Mouse (Mus musculus) olfactory bulb, adult 2 months (tissue): ENCODE measurements at regions not wholly inside any gene's neighbourhood (a gene's known extent, or its start where the extent isn't known, plus 50 kb on each side); places are given as distances from the start of the nearest gene placed in this dataset.

Source experiments
- CTCF ChIP-seq: fragments of 200-500 bp; IDR thresholded peaks from 2 replicates; pipeline ENCODE4 v1.5.1; 2012; ENCODE audit warnings: low read depth, mild to moderate bottlenecking, low read length, moderate library complexity; ENCODE audit not compliant: insufficient read depth
- POLR2A ChIP-seq: fragments of 200-500 bp; IDR thresholded peaks from 2 replicates; pipeline ENCODE4 v1.6.1; 2012; ENCODE audit warnings: mild to moderate bottlenecking, low read depth, low read length, moderate library complexity; ENCODE audit not compliant: insufficient read depth

DNA sequence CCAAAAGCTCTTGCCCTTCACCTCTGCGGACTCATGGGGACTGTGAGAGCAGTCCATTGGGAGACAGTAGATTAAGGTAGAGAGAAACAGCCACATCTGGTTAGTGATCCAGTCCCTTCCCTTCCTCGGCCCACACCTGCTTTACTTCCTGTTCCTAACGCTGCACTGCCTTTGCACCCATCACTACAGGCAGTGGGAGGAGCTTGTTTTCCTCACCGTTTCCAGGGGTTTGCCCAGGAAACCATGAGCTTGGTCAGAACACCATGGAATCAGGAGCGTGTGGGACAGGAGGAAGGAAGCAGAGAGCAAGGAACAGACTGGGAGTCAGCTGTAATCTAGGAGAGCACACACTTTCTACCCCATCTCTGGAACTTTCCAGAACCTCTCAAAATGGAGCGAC lies 176.2 kb upstream of the Dapk1 start:
- no peak for TF ChIP-seq POLR2A
- TF ChIP-seq CTCF: no peak
